Mouse (Mus musculus): ENCODE data around the gene Psmd1.
A peak's percentile ranks its signal among the peaks of the same experiment; 100 is the strongest.

- TF ChIP-seq POLR2A (IDR thresholded peaks at IDR 0.05; ENCODE audit: extremely low read depth, insufficient read depth, low read length) = peak; percentile 98
- no peak for TF ChIP-seq CTCF (IDR thresholded peaks at IDR 0.05; ENCODE audit: extremely low read depth, insufficient read depth, low read length)
These were observed 90.1 kb downstream of the Psmd1 start, which contains the start of gene Armc9 for GRCm38 (mm10) chr1:86154133-86154823.
